8 mouse cellular contexts compared by ENCODE assay signal in genomic region chr2:109278036-109278435, GRCm38 (mm10). TPM values are rescaled to one million over a fixed set of nuclear protein-coding genes. Genes with fewer than 3 reads are reported as not detected.
DNase-seq lines count a peak whose midpoint lies in the region; ATAC-seq and TF ChIP-seq lines count a peak whose summit lies in the region.

No protein-coding gene starts in this region.

- 1% methylated on average over 16 of the region's 16 CpGs for WGBS in forebrain, embryonic 13.5 days
- WGBS in lung, postnatal 0 days: under 1% methylated on average over 16 of the region's 16 CpGs

- H3K4me1 ChIP-seq in G1E (ENCODE audit: insufficient read depth, low read depth, low read length): peaks cover 7% of the 10 kb centered on the region; the same call in 1 of the 2 replicates
- peaks cover 18% of the 10 kb centered on the region for H3K4me1 ChIP-seq in forebrain, embryonic 13.5 days
- peaks cover 3% of the 10 kb centered on the region; the same call in 1 of the 2 replicates for H3K4me1 ChIP-seq in lung, postnatal 0 days (ENCODE audit: insufficient read depth, low read depth, low read length)

- no peaks in the 10 kb centered on the region for H3K36me3 ChIP-seq in G1E (replicated peaks)
- no peaks in the 10 kb centered on the region for H3K36me3 ChIP-seq in forebrain, embryonic 13.5 days (ENCODE audit: poor library complexity, severe bottlenecking)
- H3K36me3 ChIP-seq in lung, postnatal 0 days (ENCODE audit: insufficient read depth, low read length): no peaks in the 10 kb centered on the region

- H3K9me3 ChIP-seq in G1E (replicated peaks): no peaks in the 10 kb centered on the region
- no peaks in the 10 kb centered on the region for H3K9me3 ChIP-seq in forebrain, embryonic 13.5 days (replicated peaks)
- no peaks in the 10 kb centered on the region for H3K9me3 ChIP-seq in lung, postnatal 0 days (ENCODE audit: low read length)

- 0 out of 2 replicates have a peak, but pooled peaks have one; percentile 29 for ATAC-seq in G1E (ENCODE audit: extremely low read depth, insufficient number of reproducible peaks, low FRiP score, poor library complexity, severe bottlenecking)
- ATAC-seq in forebrain, embryonic 13.5 days: no peak
- ATAC-seq in lung, postnatal 0 days: no peak

- TF ChIP-seq EP300 in lung, postnatal 0 days (IDR thresholded peaks at IDR 0.05): no peak

- H3K9ac ChIP-seq in forebrain, embryonic 13.5 days: peak overlapping the region; percentile 57
- H3K9ac ChIP-seq in lung, postnatal 0 days (replicated peaks; ENCODE audit: low read depth): peak overlapping the region; percentile 71

- TF ChIP-seq CTCF in G1E (IDR thresholded peaks at IDR 0.05; ENCODE audit: low read depth, low read length): no peak
- TF ChIP-seq CTCF in lung, postnatal 0 days (IDR thresholded peaks at IDR 0.05): no peak

- DNase-seq in G1E (ENCODE audit: low spot score): peak; percentile 5
- DNase-seq in c-Kit-positive CD71-positive TER-119-positive erythroid progenitor cells, embryonic 14.5 days (ENCODE audit: low spot score): peak; percentile 68
- peak; percentile 55 for DNase-seq in heart, postnatal 4 days
- peak; percentile 7 for DNase-seq in layer of hippocampus, adult 9-11 months
- peak; percentile 75 for DNase-seq in lung, postnatal 0 days (ENCODE audit: low spot score)
- peak; percentile 31 for DNase-seq in ovary, postnatal 10 days (ENCODE audit: low spot score)
- DNase-seq in thymus, postnatal 10 days (ENCODE audit: low spot score in 2 of 2): peak; percentile 33 to 44

- H3K27me3 ChIP-seq in G1E (ENCODE audit: insufficient read depth, low read length): no peaks in the 10 kb centered on the region
- H3K27me3 ChIP-seq in forebrain, embryonic 13.5 days: no peaks in the 10 kb centered on the region
- H3K27me3 ChIP-seq in lung, postnatal 0 days (replicated peaks; ENCODE audit: insufficient read depth, low read length): no peaks in the 10 kb centered on the region

- H3K4me3 ChIP-seq in G1E (ENCODE audit: low read depth, low read length): peak overlapping the region; percentile 70
- H3K4me3 ChIP-seq in forebrain, embryonic 13.5 days: peak overlapping the region; percentile 49
- H3K4me3 ChIP-seq in lung, postnatal 0 days (ENCODE audit: low read depth, low read length): peak overlapping the region; percentile 72

- no peak overlapping the region for H3K27ac ChIP-seq in forebrain, embryonic 13.5 days
- H3K27ac ChIP-seq in lung, postnatal 0 days (ENCODE audit: low read length): peak overlapping the region; percentile 33

- H3K4me2 ChIP-seq in forebrain, embryonic 13.5 days: peak overlapping the region; percentile 60
- peak overlapping the region; percentile 71 for H3K4me2 ChIP-seq in lung, postnatal 0 days (replicated peaks; ENCODE audit: low read depth, low read length)

RNA-seq across cellular contexts. Expression of gene Kif18a, which starts 2.5 kb away (rescaled TPM):
- total RNA-seq in G1E (2014; fragmentation: Nextera tagmentation) (42.8 and 59.5 TPM in 2 replicates), G1E (2017) (33.1 and 35.4 TPM in 2 replicates)
- polyA plus RNA-seq in G1E (2012): 0.72 and 1.1 TPM in 2 replicates
- 28.2 and 28.7 TPM in 2 replicates for polyA plus RNA-seq in forebrain, embryonic 13.5 days (2015; fragmentation: Nextera tagmentation; extraction: Ambion mirVana)
- 1 to 10 TPM; 7.1 to 7.3 TPM for total RNA-seq in heart, postnatal 4 days (2021)
- 1.3 and 1.8 TPM in 2 replicates for polyA plus RNA-seq in lung, postnatal 0 days (2015; fragmentation: Nextera tagmentation; extraction: Ambion mirVana)

RNA-seq across cellular contexts. Expression of gene Mettl15, which starts 2.5 kb away (rescaled TPM):
- 9.1 and 11.3 TPM in 2 replicates for total RNA-seq in G1E (2014; fragmentation: Nextera tagmentation)
- 5.2 and 6.6 TPM in 2 replicates for total RNA-seq in G1E (2017)
- 0.42 and 0.51 TPM in 2 replicates for polyA plus RNA-seq in G1E (2012)
- 9.6 and 12.1 TPM in 2 replicates for polyA plus RNA-seq in forebrain, embryonic 13.5 days (2015; fragmentation: Nextera tagmentation; extraction: Ambion mirVana)
- total RNA-seq in heart, postnatal 4 days (2021): 10 to 100 TPM; 10.8 to 12.6 TPM
- polyA plus RNA-seq in lung, postnatal 0 days (2015; fragmentation: Nextera tagmentation; extraction: Ambion mirVana): 7.5 and 8.9 TPM in 2 replicates

Comparison
In these comparisons a context has a peak if more than half of its experiments do, and no peak if none do; other contexts are left out.
1. DNase-seq: peak in every context shown above with its lines; median percentile 75 in lung, postnatal 0 days; 68 in c-Kit-positive CD71-positive TER-119-positive erythroid progenitor cells, embryonic 14.5 days; 55 in heart, postnatal 4 days; 38 in thymus, postnatal 10 days; 31 in ovary, postnatal 10 days; 7 in layer of hippocampus, adult 9-11 months; 5 in G1E.
2. RNA of gene Kif18a, which starts 2.5 kb away (polyA plus RNA-seq): 28.2 to 28.7 TPM in forebrain, embryonic 13.5 days; 1.3 to 1.8 TPM in lung, postnatal 0 days and 0.72 to 1.1 TPM in G1E; every median in the first group is over 10 times any median in the second.
3. Peak in every context shown above with its lines, with median percentiles within 50 percentile points of each other: H3K4me3 ChIP-seq.